ENCODE assay signal across 22 mouse cellular contexts in the genomic region with DNA sequence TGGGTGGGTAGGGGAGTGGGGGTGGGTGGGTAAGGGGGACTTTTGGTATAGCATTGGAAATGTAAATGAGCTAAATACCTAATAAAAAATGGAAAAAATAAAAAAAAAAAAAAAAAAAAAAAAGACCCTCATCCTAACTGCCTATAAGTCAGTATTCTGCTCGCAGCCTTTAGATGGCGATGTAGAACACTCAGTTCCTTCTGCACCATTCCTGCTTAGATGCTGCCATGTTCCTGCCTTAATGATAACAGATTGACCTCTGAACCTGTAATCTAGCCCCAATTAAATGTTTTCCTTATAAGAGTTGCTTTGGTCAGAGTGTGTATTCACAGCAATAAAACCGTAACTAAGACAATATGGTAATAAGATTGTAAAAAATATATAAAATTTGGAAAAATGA.
"Had no signal": no experiment of that assay in that cellular context is flagged by ENCODE, and none has a peak within 500 bp of the region (broad histone marks: within the 10 kb centered on the region; RNA-seq: fewer than 3 reads in every experiment).

No protein-coding gene starts in this region.

- DNase-seq: kidney, adult 8-10 months; kidney, postnatal 25 days; layer of hippocampus, adult 9-11 months; liver; lung, adult 2 months; lung, postnatal 14 days; lung, postnatal 4 days; right cerebral cortex, adult 18-20 months; right cerebral cortex, postnatal 14 days; right cerebral cortex, postnatal 4 days; thymus, postnatal 25 days had no signal

- H3K4me3 ChIP-seq: layer of hippocampus, adult 2 months; limb, embryonic 10.5 days; limb, embryonic 13.5 days; liver, embryonic 12.5 days; liver, embryonic 15.5 days; midbrain, embryonic 10.5 days; midbrain, embryonic 15.5 days; neural tube, embryonic 12.5 days; neural tube, embryonic 15.5 days; stomach, embryonic 15.5 days had no signal

- H3K4me2 ChIP-seq: limb, embryonic 13.5 days; liver, embryonic 12.5 days; liver, embryonic 15.5 days; midbrain, embryonic 15.5 days; neural tube, embryonic 12.5 days; neural tube, embryonic 15.5 days; stomach, embryonic 15.5 days had no signal

- ATAC-seq: liver, embryonic 12.5 days; midbrain, embryonic 15.5 days had no signal

- H3K4me1 ChIP-seq: limb, embryonic 10.5 days; limb, embryonic 13.5 days; liver, embryonic 12.5 days; liver, embryonic 15.5 days; midbrain, embryonic 10.5 days; midbrain, embryonic 15.5 days; neural tube, embryonic 12.5 days; neural tube, embryonic 15.5 days; stomach, embryonic 15.5 days had no signal

- H3K9me3 ChIP-seq: limb, embryonic 10.5 days; limb, embryonic 13.5 days; liver, embryonic 12.5 days; liver, embryonic 15.5 days; midbrain, embryonic 10.5 days; midbrain, embryonic 15.5 days; neural tube, embryonic 12.5 days; neural tube, embryonic 15.5 days; stomach, embryonic 15.5 days had no signal

- H3K9ac ChIP-seq: limb, embryonic 13.5 days; liver, embryonic 12.5 days; liver, embryonic 15.5 days; midbrain, embryonic 15.5 days; neural tube, embryonic 12.5 days; neural tube, embryonic 15.5 days; stomach, embryonic 15.5 days had no signal

- H3K27me3 ChIP-seq: limb, embryonic 13.5 days; liver, embryonic 12.5 days; liver, embryonic 15.5 days; midbrain, embryonic 15.5 days; neural tube, embryonic 12.5 days; neural tube, embryonic 15.5 days; stomach, embryonic 15.5 days had no signal

- H3K36me3 ChIP-seq: limb, embryonic 10.5 days; limb, embryonic 13.5 days; liver, embryonic 12.5 days; liver, embryonic 15.5 days; midbrain, embryonic 10.5 days; midbrain, embryonic 15.5 days; neural tube, embryonic 12.5 days; neural tube, embryonic 15.5 days; stomach, embryonic 15.5 days had no signal

- H3K27ac ChIP-seq: kidney, postnatal 0 days; layer of hippocampus, adult 2 months; limb, embryonic 10.5 days; limb, embryonic 13.5 days; liver, embryonic 12.5 days; liver, embryonic 15.5 days; midbrain, embryonic 10.5 days; midbrain, embryonic 15.5 days; neural tube, embryonic 12.5 days; neural tube, embryonic 15.5 days; stomach, embryonic 15.5 days had no signal
